Mouse (Mus musculus) intestine, embryonic 14.5 days (tissue): Measurements from ENCODE around the gene Slc12a7. TPM values are rescaled to one million over a fixed set of nuclear protein-coding genes. Genes with fewer than 3 reads are reported as not detected.
"Not testable (repeated sequence)": the region's sequence is repeated elsewhere in the genome, so short reads cannot be mapped to it uniquely, and the experiment has no call there.

Source experiments
- ATAC-seq: fragments of 200-750 bp; cut with Nextera tagmentation; replicated peaks from 2 replicates; pipeline ENCODE4 v1.8.0; 2017; ENCODE audit warnings: low read depth, moderate number of reproducible peaks, moderate TSS enrichment, moderate library complexity; ENCODE audit not compliant: low FRiP score, low TSS enrichment
- DNase-seq: peaks from one replicate; pipeline ENCODE4 v3.0.0-alpha.2; 2018; ENCODE audit warnings: low spot score
- H3K27ac ChIP-seq: fragments of 300-500 bp; sonication (generic); 2 replicates; pipeline ENCODE4 v1.5.1; 2014; ENCODE audit warnings: low read depth, mild to moderate bottlenecking, control low read depth
- H3K27me3 ChIP-seq: fragments of 300-500 bp; sonication (generic); replicated peaks from 2 replicates; pipeline ENCODE4 v1.6.1; 2014; ENCODE audit warnings: low read length, control low read depth; ENCODE audit not compliant: control insufficient read depth, insufficient read depth
- H3K36me3 ChIP-seq: fragments of 300-500 bp; sonication (generic); 2 replicates; pipeline ENCODE4 v1.6.1; 2014; ENCODE audit warnings: low read length, control low read depth; ENCODE audit not compliant: control insufficient read depth, insufficient read depth
- H3K4me1 ChIP-seq: fragments of 300-500 bp; sonication (generic); replicated peaks from 2 replicates; pipeline ENCODE4 v1.6.1; 2014; ENCODE audit warnings: low read length, control low read depth, mixed read lengths; ENCODE audit not compliant: control insufficient read depth, insufficient read depth
- H3K4me2 ChIP-seq: fragments of 300-500 bp; sonication (generic); 2 replicates; pipeline ENCODE4 v1.6.1; 2014; ENCODE audit warnings: low read length
- H3K4me3 ChIP-seq: fragments of 300-500 bp; sonication (generic); 2 replicates; pipeline ENCODE4 v1.5.1; 2014; ENCODE audit warnings: low read depth, low read length, control low read depth, mixed read lengths
- H3K9ac ChIP-seq: fragments of 300-500 bp; sonication (generic); 2 replicates; pipeline ENCODE4 v1.6.1; 2014; ENCODE audit warnings: mild to moderate bottlenecking, low read length
- H3K9me3 ChIP-seq: fragments of 300-500 bp; sonication (generic); 2 replicates; pipeline ENCODE4 v1.6.1; 2016; ENCODE audit warnings: low read length, control low read depth; ENCODE audit not compliant: control insufficient read depth
- WGBS: fragments of 180-500 bp; shearing (Covaris S2); extraction: QIAGEN DNeasy Blood & Tissue Kit; methylation state at CpG from one replicate; pipeline ENCODE4 v1.1.7; 2014; 5-methylcytosine and 5-hydroxymethylcytosine counted together
- polyA plus RNA-seq: library from polyadenylated mRNA; unstranded; fragments of >200 nt; fragmentation: Nextera tagmentation; extraction: Ambion mirVana; gene quantifications from 2 replicates; pipeline ENCODE4 v1.2.1, GENCODE M21; 2014

Gene Slc12a7
- polyA plus RNA-seq, 1 experiment from 2014 or later, result 32.8 TPM

- Histone ChIP-seq H3K9me3 (no peaks in the 10 kb centered on the region), H3K9ac (no peak overlapping the region), H3K4me1 (no peaks in the 10 kb centered on the region), H3K27me3 (no peaks in the 10 kb centered on the region), H3K36me3 (no peaks in the 10 kb centered on the region), H3K4me3 (no peak overlapping the region), H3K4me2 (no peak overlapping the region), H3K27ac (no peak overlapping the region)
- WGBS, result 81% methylated on average over 1 of the region's 1 CpGs
- DNase-seq (no peak), ATAC-seq (no peak)
Observed at GRCm38 (mm10) chr13:73694972-73695371, 37.9 kb upstream of the Slc12a7 start.

GRCm38 (mm10) chr13:73696529-73696928 is 36.4 kb upstream of the Slc12a7 start:
- WGBS, result 57% methylated on average over 3 of the region's 3 CpGs
- no peaks in the 10 kb centered on the region for H3K4me1 ChIP-seq
- H3K27ac ChIP-seq, result no peak overlapping the region
- no peak overlapping the region for H3K4me3 ChIP-seq
- no peak for DNase-seq
- no peak overlapping the region for H3K9ac ChIP-seq
- no peak for ATAC-seq
- H3K4me2 ChIP-seq, result no peak overlapping the region
- H3K27me3 ChIP-seq, result no peaks in the 10 kb centered on the region
- no peaks in the 10 kb centered on the region for H3K9me3 ChIP-seq
- H3K36me3 ChIP-seq, result no peaks in the 10 kb centered on the region

GRCm38 (mm10) chr13:73699714-73700113 is 33.2 kb upstream of the Slc12a7 start:
- Histone ChIP-seq H3K4me1 (no peaks in the 10 kb centered on the region), H3K36me3 (no peaks in the 10 kb centered on the region), H3K4me2 (no peak overlapping the region), H3K9me3 (no peaks in the 10 kb centered on the region), H3K27ac (no peak overlapping the region), H3K4me3 (no peak overlapping the region), H3K9ac (no peak overlapping the region), H3K27me3 (no peaks in the 10 kb centered on the region)
- ATAC-seq (no peak), DNase-seq (no peak)
- 97% methylated on average over 6 of the region's 6 CpGs for WGBS

GRCm38 (mm10) chr13:73700554-73700953 is 32.3 kb upstream of the Slc12a7 start:
- H3K4me2 ChIP-seq, result no peak overlapping the region

GRCm38 (mm10) chr13:73701161-73701883 is 31.6 kb upstream of the Slc12a7 start:
- no peaks in the 10 kb centered on the region for H3K9me3 ChIP-seq
- H3K4me2 ChIP-seq, result no peak overlapping the region
- no peaks in the 10 kb centered on the region for H3K36me3 ChIP-seq
- DNase-seq (no peak), ATAC-seq (no peak)
- H3K4me3 ChIP-seq, result no peak overlapping the region
- no peaks in the 10 kb centered on the region for H3K4me1 ChIP-seq
- 75% methylated on average over 9 of the region's 9 CpGs for WGBS
- no peak overlapping the region for H3K9ac ChIP-seq
- no peak overlapping the region for H3K27ac ChIP-seq
- H3K27me3 ChIP-seq, result no peaks in the 10 kb centered on the region

More at GRCm38 (mm10) chr13:73700554-73700953, 32.3 kb upstream of the Slc12a7 start:
- no peak for ATAC-seq
- no peaks in the 10 kb centered on the region for H3K27me3 ChIP-seq
- WGBS, result 86% methylated on average over 12 of the region's 12 CpGs
- H3K4me3 ChIP-seq, result no peak overlapping the region
- no peaks in the 10 kb centered on the region for H3K4me1 ChIP-seq
- H3K9me3 ChIP-seq, result no peaks in the 10 kb centered on the region
- DNase-seq, result no peak
- H3K9ac ChIP-seq, result no peak overlapping the region
- no peaks in the 10 kb centered on the region for H3K36me3 ChIP-seq
- no peak overlapping the region for H3K27ac ChIP-seq

GRCm38 (mm10) chr13:73702776-73703175 is 30.1 kb upstream of the Slc12a7 start:
- no peak overlapping the region for H3K27ac ChIP-seq
- no peak overlapping the region for H3K9ac ChIP-seq
- 75% methylated on average over 4 of the region's 4 CpGs for WGBS
- no peaks in the 10 kb centered on the region for H3K4me1 ChIP-seq
- H3K36me3 ChIP-seq, result no peaks in the 10 kb centered on the region
- DNase-seq (no peak), ATAC-seq (no peak)
- H3K9me3 ChIP-seq, result no peaks in the 10 kb centered on the region
- no peak overlapping the region for H3K4me3 ChIP-seq
- no peaks in the 10 kb centered on the region for H3K27me3 ChIP-seq
- H3K4me2 ChIP-seq, result no peak overlapping the region

- 64% methylated on average over 4 of the region's 4 CpGs for WGBS
- not testable (repeated sequence) for H3K9me3 ChIP-seq, ATAC-seq, H3K9ac ChIP-seq, H3K4me3 ChIP-seq, DNase-seq, H3K4me1 ChIP-seq, H3K4me2 ChIP-seq, H3K27ac ChIP-seq, H3K36me3 ChIP-seq, H3K27me3 ChIP-seq
Observed at GRCm38 (mm10) chr13:73703486-73703885, 29.4 kb upstream of the Slc12a7 start.

- Histone ChIP-seq H3K27me3 (no peaks in the 10 kb centered on the region), H3K9ac (no peak within 1 kb of the TSS), H3K4me2 (no peak within 1 kb of the TSS), H3K27ac (no peak within 1 kb of the TSS), H3K4me3 (no peak within 1 kb of the TSS), H3K4me1 (no peaks in the 10 kb centered on the region), H3K9me3 (no peaks in the 10 kb centered on the region), H3K36me3 (no peaks in the 10 kb centered on the region)
- 90% methylated on average over 7 of the region's 7 CpGs for WGBS
- DNase-seq (no peak), ATAC-seq (no peak)
Observed at GRCm38 (mm10) chr13:73704694-73705325, 28.1 kb upstream of the Slc12a7 start, which contains the start of gene Slc6a19. Slc6a19 (minus strand) TSS chr13:73704865.

GRCm38 (mm10) chr13:73709491-73709890 is 23.4 kb upstream of the Slc12a7 start:
- Histone ChIP-seq H3K9ac (no peak overlapping the region), H3K4me2 (no peak overlapping the region), H3K36me3 (no peaks in the 10 kb centered on the region), H3K27ac (no peak overlapping the region), H3K4me1 (no peaks in the 10 kb centered on the region), H3K27me3 (no peaks in the 10 kb centered on the region), H3K4me3 (no peak overlapping the region), H3K9me3 (no peaks in the 10 kb centered on the region)
- DNase-seq (no peak), ATAC-seq (no peak)
- 50% methylated on average over 6 of the region's 6 CpGs for WGBS
